Mouse (Mus musculus) MEL-GATA-1-ER (cell line): Measurements from ENCODE around the gene Stac2.

Experiments used
- DNase-seq: peaks from one replicate; pipeline ENCODE4 v3.0.0-alpha.2; 2012; ENCODE audit warnings: low read depth; ENCODE audit errors: extremely low read depth

Gene Stac2

DNA sequence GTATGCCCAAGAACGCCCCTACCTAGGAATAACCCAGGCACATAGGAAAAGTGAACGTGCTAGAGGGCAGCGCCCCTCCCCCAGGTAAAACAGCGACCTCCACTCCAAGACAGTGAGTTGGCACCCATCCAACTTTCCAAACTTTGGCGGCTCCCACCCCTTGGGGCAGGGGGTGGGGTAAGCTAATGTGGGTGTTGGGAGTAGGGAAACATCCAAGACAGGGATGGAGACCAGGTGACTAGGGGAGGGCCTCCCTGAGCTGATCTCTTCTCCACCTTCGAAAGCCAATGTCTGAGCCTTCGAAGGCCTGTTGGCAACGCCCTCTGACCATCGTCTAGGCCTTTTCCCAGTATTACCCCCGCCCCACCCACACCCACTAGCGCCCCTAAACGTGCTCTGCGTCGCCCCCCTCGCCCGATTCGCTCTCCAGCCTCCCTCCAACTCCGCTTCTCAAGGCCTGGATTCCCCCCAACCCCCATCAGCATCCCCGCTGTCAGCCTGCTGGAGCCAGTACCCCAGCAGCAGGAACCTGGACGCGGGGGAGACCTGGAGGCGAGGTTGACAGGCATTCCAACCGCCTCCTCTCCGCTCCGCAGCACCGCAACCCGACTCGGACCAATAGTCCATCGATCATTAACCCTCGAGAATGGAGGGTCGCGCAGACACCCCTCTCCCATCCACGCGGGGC, 31.6 kb downstream of the Stac2 start:
- no peak for DNase-seq

GRCm38 (mm10) chr11:98021118-98021517, 32.1 kb downstream of the Stac2 start:
- no peak for DNase-seq

DNA sequence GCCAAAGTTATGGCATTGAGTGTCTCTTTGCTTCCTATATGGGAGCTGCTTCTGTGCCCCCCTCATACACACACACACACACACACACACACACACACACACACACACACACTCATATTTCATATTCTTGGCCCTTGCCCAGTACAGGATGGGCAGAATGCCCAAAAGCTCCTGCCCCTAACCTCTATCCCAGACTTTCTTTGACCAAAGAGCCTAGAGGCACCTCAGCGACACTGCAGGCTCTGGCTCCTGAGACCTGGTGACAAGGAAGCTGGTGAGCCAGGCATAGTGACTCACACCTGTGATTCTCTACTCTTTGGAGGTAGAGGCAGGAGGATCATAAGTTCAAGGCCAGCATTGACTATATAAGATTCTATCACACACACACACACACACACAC, 32.6 kb downstream of the Stac2 start:
- no peak for DNase-seq

DNA sequence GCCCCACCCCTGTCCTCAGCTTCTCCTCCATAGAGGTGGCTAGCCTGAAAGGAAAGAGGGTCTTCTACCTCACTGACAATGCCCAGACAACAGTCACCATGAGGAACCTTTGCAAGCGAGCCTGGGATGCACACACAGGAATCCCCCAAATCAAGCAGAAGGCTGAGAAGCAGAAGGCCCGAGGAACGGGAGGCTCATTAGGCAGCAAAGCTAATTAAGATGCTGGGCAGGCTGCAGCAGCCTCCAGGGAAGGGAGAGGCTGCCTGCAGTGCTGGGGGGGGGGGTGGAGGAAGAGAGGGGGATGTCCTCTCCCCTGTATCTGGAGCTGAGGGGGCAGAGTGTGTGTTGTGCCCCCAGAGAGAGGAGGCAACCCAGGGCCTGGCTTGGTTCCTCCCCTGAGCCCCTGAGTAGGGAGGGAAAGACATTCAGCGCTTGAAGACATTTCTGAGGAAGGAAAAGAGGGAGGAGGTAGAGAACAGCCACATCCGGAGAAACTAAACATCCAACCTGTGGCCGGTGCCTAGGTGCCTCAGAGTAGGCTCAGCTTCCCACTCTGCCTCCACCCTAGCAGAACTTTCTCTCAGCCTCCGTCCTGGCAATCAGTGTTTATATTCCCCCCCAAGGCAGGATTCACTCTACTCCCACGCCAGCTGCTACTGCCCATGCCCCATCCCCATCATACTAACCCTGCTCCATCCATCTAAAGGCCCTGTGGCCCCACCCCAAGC, 33.2 kb downstream of the Stac2 start:
- DNase-seq = no peak

DNA sequence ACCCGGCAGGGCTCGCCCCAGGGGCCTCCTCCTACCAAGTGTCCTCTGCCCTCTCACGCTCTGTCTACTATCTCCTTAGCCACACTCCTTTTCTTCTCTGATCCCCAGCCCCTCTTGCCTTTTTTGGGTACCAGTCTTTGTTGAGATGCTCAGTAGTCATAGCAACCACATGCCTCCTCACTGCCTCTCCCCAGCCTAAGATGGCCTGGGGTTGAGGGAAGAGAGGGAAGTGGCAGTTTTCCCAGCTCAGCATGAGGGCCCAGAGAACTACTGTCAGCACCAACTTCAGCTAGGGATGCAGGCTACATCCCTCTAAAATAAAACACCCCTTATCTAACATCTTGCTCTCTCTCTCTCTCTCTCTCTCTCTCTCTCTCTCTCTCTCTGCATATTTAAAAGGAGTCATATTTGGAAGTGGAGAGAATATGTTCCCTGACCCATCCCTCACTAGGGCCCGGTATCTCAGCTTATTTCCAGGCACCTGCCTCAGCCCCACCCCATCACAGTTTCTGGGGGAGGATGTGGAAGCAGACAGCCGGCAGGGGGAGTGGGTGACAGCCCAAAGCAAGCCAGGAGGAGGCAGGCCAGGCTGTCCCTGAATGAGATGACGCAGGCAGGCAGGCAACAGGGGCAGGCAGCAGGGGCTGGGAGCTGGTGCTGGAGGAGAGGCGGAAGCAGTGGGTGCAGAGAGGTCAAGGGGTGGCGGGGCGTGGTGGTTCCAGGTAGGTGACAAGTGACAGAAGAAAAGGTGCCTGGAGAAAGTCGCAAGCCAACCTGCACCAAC, 34.2 kb downstream of the Stac2 start:
- no peak for DNase-seq

DNA sequence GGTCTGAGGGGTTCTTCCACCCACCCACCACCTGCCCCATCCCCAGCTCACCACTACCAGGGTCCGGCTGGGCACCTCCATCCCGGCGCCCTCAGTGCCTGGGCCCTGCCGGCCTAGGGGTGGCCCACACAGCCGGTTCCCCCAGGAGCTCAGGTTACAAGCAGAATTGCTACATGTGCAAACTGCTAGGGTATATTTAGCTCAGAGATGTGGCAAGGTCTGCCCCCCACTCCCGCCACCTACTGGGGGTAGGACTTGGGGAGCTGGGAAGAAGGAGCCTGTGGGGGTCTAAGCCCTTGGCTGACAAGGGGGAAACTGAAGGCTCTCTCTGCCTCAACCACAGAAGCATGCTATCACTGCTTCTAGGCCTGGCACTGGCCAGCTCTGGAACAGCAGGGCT, 35.0 kb downstream of the Stac2 start:
- no peak for DNase-seq

- no peak for DNase-seq
These were observed 36.4 kb downstream of the Stac2 start for GRCm38 (mm10) chr11:98016824-98017223.

DNA sequence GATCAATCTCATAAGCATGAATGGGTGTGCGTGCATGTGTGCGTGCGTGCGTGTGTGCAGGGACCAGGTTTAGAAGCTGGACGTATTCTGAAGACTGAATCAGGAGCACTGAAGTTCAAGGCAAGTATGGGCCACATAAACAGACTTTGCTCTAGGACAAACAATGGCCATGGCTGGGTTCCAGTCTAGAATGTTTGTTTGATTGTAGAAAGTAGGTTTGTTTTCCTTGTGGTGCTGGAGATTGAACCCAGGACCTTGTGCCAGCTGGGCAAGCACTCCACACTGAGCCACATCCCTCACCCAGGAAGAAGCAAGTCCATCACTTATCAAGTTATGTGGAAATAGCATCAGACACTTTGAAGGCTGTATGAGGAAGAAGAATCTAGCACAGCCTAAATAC, 37.1 kb downstream of the Stac2 start:
- no peak for DNase-seq

GRCm38 (mm10) chr11:98012831-98013230, 40.4 kb downstream of the Stac2 start:
- DNase-seq = no peak

GRCm38 (mm10) chr11:98011716-98012115, 41.5 kb downstream of the Stac2 start:
- DNase-seq = no peak

- no peak for DNase-seq
These were observed 45.2 kb downstream of the Stac2 start for GRCm38 (mm10) chr11:98008087-98008486.

GRCm38 (mm10) chr11:98005686-98006085, 47.6 kb downstream of the Stac2 start:
- no peak for DNase-seq

DNA sequence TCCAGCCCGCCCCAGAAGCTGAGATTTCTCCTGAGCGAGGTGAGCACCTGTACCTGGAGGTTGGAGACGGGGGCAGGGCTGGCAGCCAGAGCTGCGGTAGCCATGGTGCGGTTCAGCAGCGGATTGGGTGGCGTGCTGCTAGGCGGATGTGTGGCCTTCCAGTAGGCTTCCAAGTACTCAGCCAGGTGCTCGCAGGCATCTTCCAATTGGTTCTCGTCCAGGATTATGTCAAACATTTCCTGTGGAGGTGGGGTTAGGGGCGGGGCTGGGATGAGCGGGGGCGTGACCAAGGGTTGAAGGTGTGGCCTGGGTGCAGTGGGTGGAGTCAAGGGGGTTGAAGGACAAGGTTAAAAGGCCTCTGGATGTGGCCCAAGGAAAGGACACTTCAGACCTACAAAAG, 48.2 kb downstream of the Stac2 start:
- no peak for DNase-seq

- no peak for DNase-seq
These were observed 49.1 kb downstream of the Stac2 start for GRCm38 (mm10) chr11:98004161-98004560.

DNA sequence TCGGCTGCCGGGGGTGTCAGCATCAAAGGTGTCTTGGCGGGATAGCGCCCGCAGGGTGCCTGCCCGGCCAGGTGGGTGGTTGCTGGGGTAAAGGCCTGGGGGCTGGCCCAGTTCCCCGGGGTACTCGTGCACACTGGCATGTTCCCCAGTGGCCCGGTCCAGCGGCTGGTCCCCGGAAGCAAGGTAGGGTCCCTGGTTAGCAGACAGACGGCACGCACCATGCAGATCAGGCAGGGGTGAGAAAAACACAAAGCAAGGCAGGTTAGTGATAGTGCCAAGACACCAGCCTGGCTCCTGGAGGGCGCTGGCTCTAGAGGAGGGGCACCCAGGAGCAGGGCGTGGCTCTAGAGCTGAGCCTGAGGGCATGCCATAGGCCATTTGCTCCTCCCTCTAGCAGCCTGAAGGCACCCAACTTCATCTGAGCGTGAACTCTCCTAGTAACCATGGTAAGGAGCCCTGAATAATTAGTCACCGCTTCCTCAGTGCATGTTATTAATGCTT, 50.0 kb downstream of the Stac2 start:
- DNase-seq = no peak

DNA sequence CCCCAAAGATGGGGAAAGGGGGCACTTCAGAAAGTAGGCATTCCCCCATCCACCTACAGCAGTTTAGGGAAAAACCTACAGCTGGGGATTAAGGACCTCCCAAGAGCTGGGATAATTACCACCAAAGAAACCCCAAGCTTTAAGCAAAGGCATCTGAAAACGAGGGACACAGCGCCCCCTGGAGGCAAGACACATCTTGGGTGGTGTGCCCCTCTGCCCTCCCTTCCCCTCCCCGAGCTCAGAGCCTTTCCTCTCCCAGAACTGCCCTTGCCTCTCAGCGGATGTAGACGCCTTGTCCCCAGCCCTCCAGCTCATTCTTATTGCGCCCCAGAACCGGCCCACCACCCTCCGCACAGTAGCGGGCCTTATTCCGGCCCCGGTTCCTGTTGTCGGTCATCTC, 50.6 kb downstream of the Stac2 start:
- no peak for DNase-seq

DNA sequence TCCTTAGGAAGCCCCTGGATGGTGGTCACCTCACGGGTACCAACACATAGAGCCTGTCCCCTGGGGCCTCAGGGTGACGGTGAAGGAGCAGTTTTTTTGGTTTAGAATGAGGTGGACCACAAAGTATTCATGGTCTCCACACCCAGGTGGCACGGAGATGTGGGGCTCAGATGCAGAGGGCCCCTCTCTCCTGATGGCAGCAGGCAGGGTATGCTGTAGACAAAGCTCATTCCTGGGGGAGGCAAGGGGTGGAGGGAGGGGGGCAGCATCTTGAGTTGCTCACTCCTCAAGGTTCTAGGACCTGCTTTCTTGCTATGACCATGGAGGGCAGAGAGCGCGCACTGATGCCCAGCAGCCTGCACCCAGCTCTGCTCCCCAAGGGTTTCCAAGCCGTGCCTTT, 51.3 kb downstream of the Stac2 start:
- DNase-seq = no peak

- DNase-seq = no peak
These were observed 51.9 kb downstream of the Stac2 start for GRCm38 (mm10) chr11:98001351-98001824.

DNA sequence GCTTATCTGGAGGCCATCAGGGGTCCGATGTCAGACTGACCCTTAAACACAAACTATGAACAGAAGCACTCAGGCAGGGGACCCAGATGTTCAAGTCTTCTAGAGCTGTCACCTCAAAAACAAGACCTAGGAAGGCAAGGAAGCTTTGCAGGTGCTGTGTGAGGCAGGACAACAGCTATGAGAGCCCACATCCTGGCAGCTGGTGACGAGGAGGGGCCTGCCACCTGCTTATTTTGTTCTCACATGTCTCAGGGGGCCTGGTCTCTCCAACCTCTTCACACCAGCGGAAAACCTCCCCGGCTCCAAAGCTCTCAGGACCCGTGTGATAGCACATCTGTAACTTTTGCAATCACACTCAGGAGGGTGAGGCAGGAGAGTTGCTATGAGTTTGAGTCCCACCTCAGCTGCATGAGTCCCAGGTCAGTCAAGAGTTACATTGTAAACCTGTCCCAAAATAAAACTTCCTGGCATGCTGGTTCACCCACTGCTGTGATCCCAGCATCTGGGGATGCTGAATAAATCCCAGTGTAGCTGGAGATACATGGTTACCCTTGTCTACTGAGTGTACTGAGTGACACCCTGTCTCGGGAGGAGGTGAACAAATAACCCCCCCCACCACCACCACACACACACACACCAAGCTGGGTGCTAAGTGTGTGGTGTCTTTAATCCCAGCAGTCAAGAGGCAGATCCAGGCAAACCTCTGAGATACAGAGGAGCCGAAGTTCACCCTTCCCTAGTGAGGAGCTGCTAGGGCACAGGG, 52.7 kb downstream of the Stac2 start:
- DNase-seq = no peak

GRCm38 (mm10) chr11:97999748-98000147, 53.5 kb downstream of the Stac2 start:
- no peak for DNase-seq

- no peak for DNase-seq
These were observed 54.2 kb downstream of the Stac2 start for GRCm38 (mm10) chr11:97998898-97999608.
